Mouse (Mus musculus) layer of hippocampus, postnatal 14 days (tissue): Measurements from ENCODE around the gene Arfgef2. TPM values are rescaled to one million over a fixed set of nuclear protein-coding genes. Genes with fewer than 3 reads are reported as not detected.

Experiments used
- DNase-seq, 2 experiments: peaks; one replicate each; pipeline ENCODE4 v3.0.0; 2021 to 2022; ENCODE audit warnings: low spot score in 2 of 2, mixed read lengths in 1 of 2
- total RNA-seq, 2 experiments: library from RNA; stranded (reverse); gene quantifications; 2 replicates each; pipeline ENCODE4 v1.2.3; 2021

Arfgef2 gene
- total RNA-seq, 2 experiments from 2014 or later: 44.5 to 46.0 TPM

DNA sequence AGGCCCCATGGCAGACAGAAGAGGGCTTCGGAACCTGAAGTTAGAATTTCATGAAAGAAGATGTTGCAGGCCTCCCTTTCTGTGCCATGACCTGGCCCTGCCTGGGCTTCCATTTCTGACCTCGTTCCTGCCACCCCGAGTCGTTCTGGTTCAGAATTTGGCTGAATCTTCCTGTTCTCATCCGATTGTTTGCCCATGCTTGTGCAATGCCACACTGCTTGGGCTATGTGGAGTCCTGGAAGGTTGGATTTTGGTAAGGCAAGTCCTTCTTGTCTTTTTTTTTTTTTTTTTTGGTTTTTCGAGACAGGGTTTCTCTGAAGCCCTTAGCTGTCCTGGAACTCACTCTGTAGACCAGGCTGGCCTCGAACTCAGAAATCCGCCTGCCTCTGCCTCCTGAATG lies 50.4 kb downstream of the Arfgef2 start:
- DNase-seq: no peak

DNA sequence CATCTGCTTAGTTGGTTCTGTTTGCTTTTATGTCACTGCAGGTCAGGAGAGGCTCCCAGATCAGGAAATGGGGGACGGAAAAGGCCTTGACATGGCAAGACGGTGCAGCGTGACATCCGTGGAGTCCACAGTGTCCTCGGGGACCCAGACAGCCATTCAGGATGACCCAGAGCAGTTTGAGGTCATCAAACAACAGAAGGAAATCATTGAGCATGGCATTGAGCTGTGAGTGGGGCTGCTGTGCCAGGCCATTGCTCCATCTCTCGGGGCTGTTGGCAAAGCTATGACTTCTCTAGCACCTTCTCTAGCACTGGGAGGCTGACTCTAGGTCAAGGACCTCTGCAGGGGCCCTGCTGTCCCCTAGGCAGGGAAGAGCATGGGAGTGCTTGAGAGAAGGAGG lies 51.0 kb downstream of the Arfgef2 start:
- DNase-seq: no peak

DNA sequence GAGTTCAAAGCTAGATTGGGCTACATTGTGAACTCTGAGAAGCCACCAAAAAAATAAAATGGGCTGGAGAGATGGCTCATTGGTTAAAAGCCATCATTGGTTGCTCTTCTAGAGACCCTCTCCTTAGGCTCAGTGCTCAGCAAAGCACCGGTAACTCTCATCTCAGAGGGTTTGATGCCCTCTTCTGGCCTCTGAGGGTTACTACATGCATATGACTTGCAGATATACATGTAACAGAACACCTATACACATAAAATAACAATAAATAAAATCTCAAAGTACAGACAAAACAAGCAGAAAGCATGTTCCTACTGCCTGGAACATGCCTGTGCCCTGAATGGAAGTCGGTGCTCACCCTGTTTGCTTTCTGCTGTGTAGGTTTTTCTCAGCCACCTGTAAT lies 51.7 kb downstream of the Arfgef2 start:
- no peak for DNase-seq

DNA sequence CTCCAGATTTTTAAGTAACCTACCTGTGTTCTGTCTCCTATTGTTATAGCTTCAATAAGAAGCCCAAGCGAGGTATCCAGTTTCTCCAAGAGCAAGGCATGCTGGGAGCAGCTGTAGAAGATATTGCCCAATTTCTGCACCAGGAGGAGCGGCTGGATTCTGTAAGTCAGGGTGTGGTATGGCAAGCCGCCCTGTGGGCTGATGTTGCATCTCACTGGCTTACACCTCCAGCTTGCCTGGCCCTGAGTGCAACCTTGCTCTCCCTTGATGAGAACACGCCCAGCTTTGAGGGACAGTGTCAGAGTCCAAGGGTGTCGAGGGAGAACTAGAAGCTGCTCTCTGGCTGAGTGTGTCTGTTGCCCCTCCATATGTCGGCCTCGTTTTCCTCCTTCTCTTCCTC lies 53.8 kb downstream of the Arfgef2 start:
- DNase-seq: no peak

DNA sequence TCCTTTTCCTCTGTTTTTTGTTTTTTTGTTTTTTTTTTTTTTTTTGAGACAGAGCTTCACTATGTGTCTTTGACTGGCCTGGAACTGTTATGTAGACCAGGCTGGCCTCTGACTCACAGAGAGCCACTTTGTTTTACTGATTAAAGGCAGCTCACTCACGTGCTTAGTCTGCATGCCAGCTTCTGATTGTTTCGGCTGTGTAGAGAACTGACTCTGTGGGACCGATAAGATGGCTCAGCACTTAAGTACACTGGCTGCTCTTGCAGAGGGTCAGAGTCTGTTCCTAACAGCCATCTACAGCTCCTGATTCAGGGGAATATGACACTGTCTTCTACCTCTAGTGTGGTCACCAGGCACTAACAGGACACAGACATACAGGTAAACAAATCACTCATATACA lies 57.1 kb downstream of the Arfgef2 start:
- no peak for DNase-seq

DNA sequence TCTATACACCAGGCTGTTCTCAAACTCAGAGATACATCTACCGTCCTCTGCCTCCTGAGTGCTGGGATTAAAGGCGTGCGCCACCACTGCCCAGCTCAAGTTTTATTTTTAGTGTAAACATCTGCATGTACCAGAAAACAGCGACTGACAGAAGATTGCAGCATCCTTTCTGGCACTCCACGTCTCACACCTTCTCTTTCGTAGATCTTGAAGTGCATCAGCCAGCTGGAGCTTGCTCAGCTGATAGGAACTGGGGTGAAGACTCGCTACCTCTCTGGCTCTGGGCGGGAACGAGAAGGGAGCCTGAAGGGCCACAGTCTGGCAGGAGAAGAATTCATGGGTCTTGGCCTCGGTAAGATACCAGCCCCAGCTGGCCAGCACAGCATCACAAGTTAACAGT lies 60.1 kb downstream of the Arfgef2 start:
- DNase-seq: no peak

DNA sequence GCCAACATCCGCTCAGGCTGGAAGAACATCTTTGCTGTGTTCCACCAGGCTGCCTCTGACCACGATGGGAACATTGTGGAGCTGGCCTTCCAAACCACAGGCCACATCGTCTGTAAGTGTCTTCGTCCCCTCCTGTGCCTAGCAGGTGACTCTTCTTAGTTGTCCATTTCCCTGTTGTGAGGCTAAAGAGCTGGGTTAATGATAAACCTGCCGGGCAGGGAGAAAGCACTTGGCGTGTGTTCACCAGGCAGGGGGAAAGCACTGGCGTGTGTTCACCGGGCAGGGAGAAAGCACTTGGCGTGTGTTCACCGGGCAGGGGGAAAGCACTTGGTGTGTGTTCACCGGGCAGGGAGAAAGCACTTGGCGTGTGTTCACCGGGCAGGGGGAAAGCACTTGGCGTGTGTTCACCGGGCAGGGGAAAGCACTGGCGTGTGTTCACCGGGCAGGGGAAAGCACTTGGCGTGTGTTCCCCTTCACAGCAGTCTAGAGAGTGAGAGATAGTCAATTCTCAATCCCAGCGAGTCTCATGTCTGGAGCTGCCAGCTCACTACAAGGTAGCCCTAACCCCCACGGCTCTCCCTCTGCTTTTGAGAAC lies 65.0 kb downstream of the Arfgef2 start:
- DNase-seq: peak in 1 of 2 experiments; percentile 23

DNA sequence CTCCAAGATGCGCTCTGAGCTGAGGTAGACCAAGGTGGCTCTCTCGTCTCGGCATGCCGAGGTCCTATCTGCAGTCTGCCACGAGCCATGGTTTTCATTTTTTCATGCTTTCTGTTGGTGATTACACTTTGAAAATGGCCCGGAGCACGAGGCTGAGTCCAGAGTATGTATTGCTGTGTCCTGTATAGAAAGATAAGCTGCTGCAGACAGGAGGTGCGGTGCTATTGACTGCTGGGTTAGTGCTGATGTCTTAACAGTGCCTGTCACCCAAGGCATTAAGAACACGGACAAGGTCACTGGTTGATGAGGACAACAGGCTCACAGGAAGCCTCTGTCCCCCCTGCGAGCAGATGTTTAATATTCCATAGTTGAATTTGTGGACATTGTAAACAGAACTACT lies 65.5 kb downstream of the Arfgef2 start:
- no peak for DNase-seq

DNA sequence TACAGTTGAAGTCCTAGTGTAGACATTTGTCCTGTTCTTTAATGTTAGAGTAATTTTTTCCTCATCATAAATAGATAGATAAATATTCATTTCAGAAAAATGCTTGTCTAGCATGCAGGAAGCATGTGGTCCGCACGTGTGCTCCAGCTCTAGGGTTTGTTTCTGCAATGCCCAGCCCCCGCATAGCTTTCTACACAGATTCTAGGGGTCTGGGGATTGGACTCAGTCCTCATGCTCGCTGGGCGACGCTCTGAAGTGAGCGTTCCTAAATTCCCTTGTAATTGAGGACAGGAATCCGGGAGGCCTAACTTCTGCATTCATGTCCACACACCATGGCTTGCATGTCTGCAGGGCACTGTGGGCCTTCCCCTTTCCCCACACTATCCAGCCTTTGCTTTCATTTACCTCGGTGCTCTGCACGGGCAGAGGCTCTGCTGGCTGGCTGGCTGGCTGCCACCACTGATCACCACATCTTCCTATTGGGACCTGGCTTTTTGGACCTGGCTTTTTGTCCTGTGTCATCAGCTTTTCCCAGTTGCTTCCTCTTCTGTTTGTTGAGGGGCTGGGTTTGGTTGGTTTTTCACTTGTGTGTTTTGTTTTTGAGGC lies 69.4 kb downstream of the Arfgef2 start:
- DNase-seq: no peak

DNA sequence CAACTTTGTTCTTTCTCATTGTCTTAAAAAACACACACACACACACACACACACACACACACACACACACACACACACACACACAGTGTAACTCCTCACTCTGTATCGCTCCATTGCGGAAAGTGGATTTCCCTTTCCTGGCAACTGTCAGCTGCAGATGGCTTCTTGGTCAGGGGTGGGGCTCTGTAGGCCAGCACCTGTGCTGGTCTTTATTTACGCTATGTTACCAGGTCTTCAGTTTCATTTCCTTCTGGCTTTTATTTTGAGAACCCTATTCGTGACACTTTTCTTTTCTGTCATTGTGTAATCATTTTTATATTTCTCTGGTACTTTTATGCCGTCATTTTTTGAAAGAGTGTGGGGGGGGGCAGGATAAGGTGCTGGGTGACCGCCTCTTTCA lies 70.2 kb downstream of the Arfgef2 start:
- no peak for DNase-seq

DNA sequence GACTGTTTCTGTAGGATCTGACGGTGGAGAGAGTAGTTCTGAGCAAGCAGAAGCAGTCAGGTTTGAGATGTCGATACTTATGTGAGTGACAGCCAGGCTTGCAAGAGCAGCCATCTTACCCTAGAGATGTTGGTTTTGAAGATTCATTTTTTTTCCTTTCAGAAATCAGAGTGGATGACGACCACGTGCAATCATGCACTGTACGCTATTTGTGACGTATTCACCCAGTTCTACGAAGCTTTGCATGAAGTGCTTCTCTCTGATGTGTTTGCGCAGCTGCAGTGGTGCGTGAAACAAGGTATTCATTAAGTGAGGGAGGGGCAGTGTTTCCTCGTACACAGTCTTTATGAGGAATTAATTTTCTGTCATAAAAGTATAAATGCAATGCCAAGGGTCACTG lies 70.9 kb downstream of the Arfgef2 start:
- no peak for DNase-seq

DNA sequence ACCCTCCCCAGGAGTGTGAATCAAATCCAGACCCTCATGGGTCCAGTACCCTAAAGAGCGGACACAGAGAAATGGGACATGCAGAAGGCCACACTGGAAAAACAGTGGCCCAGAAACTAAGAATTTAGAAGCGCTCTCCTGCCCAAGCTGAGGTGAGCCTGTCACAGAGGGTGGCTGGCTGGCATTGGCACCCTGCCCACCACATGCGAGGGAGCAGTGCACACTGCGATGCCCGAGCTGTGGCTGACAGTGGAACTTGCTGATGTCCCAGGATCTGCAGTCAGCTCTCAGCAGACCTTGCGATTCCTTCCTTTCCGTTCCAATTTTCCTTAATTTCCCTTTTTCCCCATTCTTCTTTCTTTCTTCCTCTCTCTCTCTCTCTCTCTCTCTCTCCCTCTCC lies 79.7 kb downstream of the Arfgef2 start:
- DNase-seq: no peak

DNA sequence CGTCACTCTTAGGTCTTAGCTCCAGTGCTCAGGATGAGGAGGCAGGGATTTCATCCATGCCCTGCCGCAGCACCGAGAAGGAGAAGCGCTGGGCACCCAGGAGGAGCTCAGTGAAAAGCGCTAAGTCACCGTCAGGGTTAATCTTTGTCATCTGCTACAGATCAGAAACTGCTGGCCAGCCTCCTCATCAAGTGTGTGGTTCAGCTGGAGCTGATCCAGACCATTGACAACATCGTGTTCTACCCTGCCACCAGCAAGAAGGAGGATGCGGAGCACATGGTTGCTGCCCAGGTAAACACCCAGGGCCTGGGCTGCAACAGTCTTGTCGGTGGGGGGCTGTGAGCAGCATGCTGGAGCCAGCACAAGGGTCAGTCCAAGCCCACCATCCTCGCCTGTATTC lies 80.2 kb downstream of the Arfgef2 start:
- no peak for DNase-seq

DNA sequence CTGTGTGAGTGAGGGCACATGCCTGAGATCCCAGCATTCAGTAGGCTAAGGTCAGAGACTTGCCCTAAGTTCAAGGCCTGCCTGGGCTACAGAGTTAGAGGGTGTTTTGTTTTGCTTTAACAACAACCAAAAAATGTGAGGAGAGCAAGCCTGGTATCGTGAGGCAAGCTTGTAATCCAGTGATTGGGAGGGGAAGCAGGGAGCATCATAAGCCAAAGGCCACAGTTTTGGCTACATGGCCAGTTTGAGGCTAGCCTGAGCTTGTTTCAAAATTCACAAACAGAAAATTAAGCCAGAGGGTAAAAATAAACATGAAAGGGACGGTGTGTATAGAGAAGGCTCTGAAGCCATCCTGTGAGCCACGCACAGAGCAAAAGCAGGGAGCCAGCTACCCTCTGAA lies 80.8 kb downstream of the Arfgef2 start:
- DNase-seq: no peak

DNA sequence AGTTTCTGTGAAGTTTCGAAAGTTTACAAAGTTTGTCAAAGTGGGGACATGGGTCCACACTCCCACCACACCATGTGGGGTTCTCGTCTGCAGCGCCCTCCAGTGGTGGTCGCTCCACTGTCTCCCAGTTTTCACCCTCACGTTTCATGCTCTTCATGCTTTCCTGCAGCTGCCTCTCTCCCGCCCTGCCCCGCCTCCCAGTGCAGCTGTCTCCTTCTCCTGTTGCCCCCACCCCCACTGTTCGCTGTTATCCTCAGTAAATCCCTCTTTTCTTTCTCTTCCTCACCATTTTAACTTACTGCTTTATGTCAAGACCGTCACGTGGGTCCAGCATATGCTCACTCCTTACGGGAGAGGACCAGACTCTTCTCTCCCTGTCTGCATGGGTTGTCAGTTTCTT lies 82.4 kb downstream of the Arfgef2 start:
- DNase-seq: no peak

DNA sequence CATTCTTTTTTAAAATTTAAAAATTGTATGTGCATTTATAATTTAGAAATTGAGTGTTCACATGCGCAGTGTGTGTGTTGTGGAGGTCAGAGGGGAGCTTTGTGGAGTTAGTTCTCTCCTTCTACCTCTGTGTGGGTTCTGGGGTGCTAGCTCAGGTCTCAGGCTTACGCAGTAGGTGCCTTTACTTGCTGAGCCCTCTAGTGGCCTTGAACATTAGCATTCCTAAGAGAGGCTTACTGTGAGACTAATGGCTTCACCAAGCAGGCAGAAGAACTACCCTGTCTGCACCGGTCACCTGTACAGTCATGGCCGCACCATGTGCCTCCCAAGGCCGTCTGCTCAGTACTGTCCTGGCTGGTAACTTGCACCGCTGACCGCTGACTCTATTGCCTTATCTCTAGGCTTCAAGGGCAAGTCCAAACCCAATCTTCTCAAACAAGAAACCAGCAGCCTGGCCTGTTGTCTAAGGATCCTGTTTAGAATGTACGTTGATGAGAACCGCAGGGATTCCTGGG lies 86.0 kb downstream of the Arfgef2 start:
- DNase-seq: no peak

DNA sequence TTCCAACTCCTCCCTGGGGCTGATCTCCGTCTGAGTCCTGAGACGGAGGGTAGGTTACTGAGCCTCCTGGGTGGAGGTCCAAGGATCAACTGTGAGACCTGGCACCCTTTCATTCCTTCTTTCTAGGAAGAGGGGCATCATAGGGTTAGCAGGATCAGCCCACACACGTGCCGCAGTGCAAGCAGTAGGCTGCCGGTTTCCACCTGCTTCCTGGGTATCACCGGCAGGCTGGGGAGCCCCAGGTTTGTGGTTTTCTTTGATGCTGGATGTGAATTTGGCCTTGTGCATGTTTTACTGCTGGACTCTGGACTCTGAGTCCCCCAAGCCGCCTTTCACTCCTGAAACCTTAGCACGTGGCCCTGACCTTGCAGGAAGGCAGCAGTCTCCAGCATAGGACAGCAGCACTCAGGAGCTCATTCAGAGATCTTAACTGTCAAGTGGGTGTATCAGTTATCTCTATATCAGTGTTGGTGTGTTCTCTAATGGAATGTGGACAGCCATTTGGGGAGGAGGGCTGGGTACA lies 86.8 kb downstream of the Arfgef2 start:
- DNase-seq: no peak

DNA sequence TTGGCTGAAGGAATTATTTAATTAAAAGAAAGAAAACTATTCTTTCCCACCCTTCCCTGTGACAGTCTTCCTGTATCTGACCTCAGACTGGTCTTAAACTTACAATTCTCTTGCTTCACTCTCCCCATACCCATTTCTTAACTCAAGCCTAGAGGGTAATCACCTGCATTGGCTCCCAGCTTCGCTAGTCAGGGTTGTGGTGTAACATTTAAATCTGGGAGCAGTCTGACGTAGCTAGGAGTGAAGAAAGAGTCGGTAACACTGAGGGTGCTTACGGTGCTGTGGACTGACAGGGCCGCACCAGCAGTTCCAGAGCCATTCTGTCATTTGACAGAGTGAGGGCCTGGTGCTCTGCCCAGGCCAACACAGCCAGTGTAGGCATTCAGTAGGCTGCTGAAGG lies 87.6 kb downstream of the Arfgef2 start:
- DNase-seq: no peak

DNA sequence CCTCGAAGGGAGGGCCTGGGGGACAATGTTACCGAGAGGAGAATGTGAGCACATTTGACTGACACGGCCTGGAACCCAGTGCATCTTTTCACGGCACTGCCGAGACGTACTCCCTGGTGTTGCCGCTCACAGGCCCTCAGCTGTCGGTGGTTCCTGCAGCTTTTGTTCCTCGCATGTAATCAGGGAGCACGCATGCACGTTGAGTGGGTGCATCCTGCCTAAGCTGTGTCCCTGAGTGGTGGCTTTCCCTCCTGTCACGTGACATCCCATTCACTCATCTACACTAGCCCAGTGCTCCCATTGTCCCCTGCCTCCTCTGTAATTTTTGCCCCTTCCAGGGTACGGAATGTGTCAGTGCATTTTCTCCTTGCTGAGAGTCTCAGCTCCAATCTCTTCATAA lies 91.0 kb downstream of the Arfgef2 start:
- no peak for DNase-seq

DNA sequence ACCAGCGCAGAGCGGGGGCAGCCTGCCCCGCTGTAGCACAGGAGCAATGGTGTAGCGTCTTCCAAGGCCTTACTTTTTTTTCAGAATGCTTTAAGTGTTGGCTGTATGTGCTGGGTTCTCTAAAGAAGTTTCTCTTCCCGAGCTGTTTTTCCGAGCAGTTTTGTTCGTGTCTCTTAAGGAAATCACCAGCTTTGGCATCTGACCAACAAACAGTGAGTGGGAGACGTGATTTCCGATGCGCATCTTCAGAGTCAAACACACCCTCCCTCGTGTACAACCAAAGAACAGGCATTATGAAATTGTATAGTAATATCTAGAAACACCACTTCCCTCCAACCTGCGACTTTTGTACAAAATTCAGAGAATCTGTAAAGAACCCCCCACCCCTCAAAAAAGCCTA lies 91.6 kb downstream of the Arfgef2 start:
- DNase-seq: no peak

DNA sequence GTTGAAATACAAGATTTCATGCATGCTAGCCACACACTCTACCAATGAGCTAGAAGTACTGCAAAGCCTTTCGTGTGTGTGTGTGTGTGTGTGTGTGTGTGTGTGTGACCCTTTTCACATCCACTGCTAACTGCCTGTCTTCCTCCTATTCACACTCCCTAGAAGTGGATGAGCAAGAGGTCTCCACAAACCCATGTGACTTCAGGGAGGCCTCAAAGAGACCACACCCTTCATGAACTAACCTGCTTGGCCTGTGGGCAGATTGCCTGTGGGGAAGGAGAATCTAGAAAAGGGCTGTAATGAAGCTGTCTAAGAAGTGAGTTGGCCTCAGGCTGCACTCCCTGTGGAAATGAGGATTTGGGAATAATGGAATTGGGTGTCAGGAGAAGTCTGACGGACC lies 93.8 kb downstream of the Arfgef2 start:
- DNase-seq: no peak

DNA sequence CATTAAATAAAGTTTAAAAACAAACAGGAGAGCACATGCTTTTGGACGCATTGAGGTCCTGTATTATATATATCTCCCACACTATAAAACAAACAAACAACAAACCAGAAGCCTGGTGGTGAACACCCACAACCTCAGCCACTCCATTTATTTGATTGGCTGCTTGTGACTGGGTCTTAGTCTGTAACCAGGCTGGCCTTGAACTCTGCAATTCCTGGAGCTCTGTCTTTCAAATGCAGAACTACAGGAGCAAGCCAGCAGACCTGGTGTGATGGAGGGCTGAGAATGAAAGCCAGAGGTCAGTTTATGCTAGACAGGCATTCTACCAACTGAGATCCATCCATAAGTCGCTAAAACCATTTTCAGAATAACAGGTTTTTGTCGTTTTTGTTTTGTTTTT lies 94.4 kb downstream of the Arfgef2 start:
- DNase-seq: no peak
